Mouse (Mus musculus) MEL (cell line): ENCODE results near the gene Pacs1. TPM values are rescaled to one million over a fixed set of nuclear protein-coding genes. Genes with fewer than 3 reads are reported as not detected.

Experiments
- DNase-seq: peaks from one replicate; pipeline ENCODE4 v3.0.0; 2011; ENCODE audit warnings: low read depth, low spot score
- H3K27ac ChIP-seq: 2 replicates; pipeline ENCODE4 v1.5.1; 2012; ENCODE audit warnings: low read depth, mild to moderate bottlenecking, control low read depth, low read length, moderate library complexity; ENCODE audit not compliant: control insufficient read depth
- H3K27me3 ChIP-seq, 2 experiments: fragments of 150-350 bp in 1 of 2; sonication (generic) in 1 of 2; 2 replicates each; pipeline ENCODE4 v1.6.1; 2012; ENCODE audit warnings: low read length in 2 of 2, mild to moderate bottlenecking in 2 of 2, improper control_type of control experiment in 1 of 2, moderate library complexity in 1 of 2; ENCODE audit not compliant: insufficient read depth in 2 of 2, control insufficient read depth in 1 of 2
- H3K36me3 ChIP-seq, 2 experiments: 2 replicates each; pipeline ENCODE4 v1.6.1; 2012 to 2014; ENCODE audit warnings: low read length in 2 of 2, improper control_type of control experiment in 1 of 2, inconsistent platforms in 1 of 2, mild to moderate bottlenecking in 1 of 2; ENCODE audit not compliant: insufficient read depth in 2 of 2, control insufficient read depth in 1 of 2
- H3K4me1 ChIP-seq, 2 experiments: fragments of 150-350 bp in 1 of 2; sonication (generic) in 1 of 2; 2 replicates each; pipeline ENCODE4 v1.6.1; 2012; ENCODE audit warnings: low read length in 2 of 2, improper control_type of control experiment in 1 of 2, mild to moderate bottlenecking in 1 of 2; ENCODE audit not compliant: insufficient read depth in 2 of 2, control insufficient read depth in 1 of 2
- H3K4me3 ChIP-seq, 2 experiments: fragments of 150-350 bp in 1 of 2; sonication (generic) in 1 of 2; 2 replicates each; pipeline ENCODE4 v1.5.1; 2012; ENCODE audit warnings: low read depth in 2 of 2, low read length in 2 of 2, mild to moderate bottlenecking in 2 of 2, moderate library complexity in 2 of 2, control low read depth in 1 of 2, improper control_type of control experiment in 1 of 2; ENCODE audit not compliant: control insufficient read depth in 1 of 2, insufficient read depth in 1 of 2
- H3K79me2 ChIP-seq: 2 replicates; pipeline ENCODE4 v1.6.1; 2012; ENCODE audit warnings: mild to moderate bottlenecking, low read length, moderate library complexity; ENCODE audit not compliant: control insufficient read depth, poor library complexity, insufficient read depth
- H3K9ac ChIP-seq: 2 replicates; pipeline ENCODE4 v1.6.1; 2012; ENCODE audit warnings: low read depth, mild to moderate bottlenecking, control low read depth, low read length, moderate library complexity; ENCODE audit not compliant: control insufficient read depth, poor library complexity, severe bottlenecking
- H3K9me3 ChIP-seq: fragments of 150-350 bp; sonication (generic); replicated peaks from 2 replicates; pipeline ENCODE4 v1.6.1; 2012; ENCODE audit warnings: mild to moderate bottlenecking, low read length, improper control_type of control experiment, moderate library complexity; ENCODE audit not compliant: insufficient read depth
- BHLHE40 ChIP-seq: IDR thresholded peaks from 2 replicates; pipeline ENCODE4 v1.6.1; 2012; ENCODE audit warnings: low read depth, mild to moderate bottlenecking, inconsistent platforms, low read length, improper control_type of control experiment, borderline replicate concordance
- CTCF ChIP-seq, 3 experiments: IDR thresholded peaks in 2 of 3; conservative IDR thresholded peaks in 1 of 3; 2 replicates each; pipeline ENCODE4 v1.5.1; 2011 to 2012; ENCODE audit warnings: low read length in 3 of 3, low read depth in 2 of 3, mild to moderate bottlenecking in 2 of 3, improper control_type of control experiment in 1 of 3, inconsistent platforms in 1 of 3, mixed read lengths in 1 of 3, moderate library complexity in 1 of 3; ENCODE audit not compliant: control insufficient read depth in 1 of 3, insufficient read depth in 1 of 3, poor library complexity in 1 of 3, severe bottlenecking in 1 of 3
- EP300 ChIP-seq, 2 experiments: IDR thresholded peaks; 2 replicates each; pipeline ENCODE4 v1.6.1; 2011; ENCODE audit warnings: improper control_type of control experiment in 2 of 2, low read length in 2 of 2, low read depth in 1 of 2, mild to moderate bottlenecking in 1 of 2
- GABPA ChIP-seq: IDR thresholded peaks from 2 replicates; pipeline ENCODE4 v1.6.1; 2012; ENCODE audit warnings: low read depth, mild to moderate bottlenecking, inconsistent platforms, low read length, improper control_type of control experiment, moderate library complexity
- HCFC1 ChIP-seq: IDR thresholded peaks from 2 replicates; pipeline ENCODE4 v1.6.1; 2012; ENCODE audit warnings: low read depth, mild to moderate bottlenecking, inconsistent platforms, low read length, improper control_type of control experiment, moderate library complexity
- JUND ChIP-seq: IDR thresholded peaks from 2 replicates; pipeline ENCODE4 v1.6.1; 2011; ENCODE audit warnings: low read depth, mild to moderate bottlenecking, improper control_type of control experiment, low read length
- MAFK ChIP-seq: IDR thresholded peaks from 2 replicates; pipeline ENCODE4 v1.6.1; 2011; ENCODE audit warnings: low read depth, mild to moderate bottlenecking, low read length, improper control_type of control experiment, borderline replicate concordance
- MAZ ChIP-seq: IDR thresholded peaks from 2 replicates; pipeline ENCODE4 v1.6.1; 2012; ENCODE audit warnings: low read depth, mild to moderate bottlenecking, inconsistent platforms, low read length, improper control_type of control experiment
- MEF2A ChIP-seq: IDR thresholded peaks from 2 replicates; pipeline ENCODE4 v1.6.1; 2014; ENCODE audit warnings: low read depth, mild to moderate bottlenecking, inconsistent platforms, low read length, improper control_type of control experiment; ENCODE audit not compliant: poor library complexity, insufficient replicate concordance, severe bottlenecking; ENCODE audit errors: extremely low read depth
- MXI1 ChIP-seq: IDR thresholded peaks from 2 replicates; pipeline ENCODE4 v1.6.1; 2011; ENCODE audit warnings: mild to moderate bottlenecking, low read depth, low read length, improper control_type of control experiment
- MYB ChIP-seq: IDR thresholded peaks from 2 replicates; pipeline ENCODE4 v1.6.1; 2011; ENCODE audit warnings: mild to moderate bottlenecking, low read depth, low read length, improper control_type of control experiment
- NELFE ChIP-seq: IDR thresholded peaks from 2 replicates; pipeline ENCODE4 v1.6.1; 2011; ENCODE audit warnings: low read depth, low read length, improper control_type of control experiment
- NRF1 ChIP-seq: IDR thresholded peaks from 2 replicates; pipeline ENCODE4 v1.6.1; 2014; ENCODE audit warnings: low read depth, mild to moderate bottlenecking, inconsistent platforms, low read length, improper control_type of control experiment, moderate library complexity; ENCODE audit not compliant: poor library complexity, insufficient read depth, severe bottlenecking
- POLR2AphosphoS2 ChIP-seq: IDR thresholded peaks from 2 replicates; pipeline ENCODE4 v1.6.1; 2011; ENCODE audit warnings: low read length, improper control_type of control experiment
- POLR2AphosphoS5 ChIP-seq: IDR thresholded peaks from 2 replicates; pipeline ENCODE4 v1.6.1; 2012; ENCODE audit warnings: low read depth, borderline replicate concordance, mild to moderate bottlenecking, inconsistent platforms, low read length, moderate library complexity, mixed read lengths
- RAD21 ChIP-seq: IDR thresholded peaks from 2 replicates; pipeline ENCODE4 v1.6.1; 2011; ENCODE audit warnings: mild to moderate bottlenecking, low read depth, low read length, improper control_type of control experiment
- SIN3A ChIP-seq: IDR thresholded peaks from 2 replicates; pipeline ENCODE4 v1.6.1; 2012; ENCODE audit warnings: low read length, improper control_type of control experiment, inconsistent platforms
- SMC3 ChIP-seq: IDR thresholded peaks from 2 replicates; pipeline ENCODE4 v1.6.1; 2011; ENCODE audit warnings: low read depth, low read length, improper control_type of control experiment
- TCF12 ChIP-seq: IDR thresholded peaks from 2 replicates; pipeline ENCODE4 v1.6.1; 2014; ENCODE audit warnings: low read depth, mild to moderate bottlenecking, inconsistent platforms, low read length, improper control_type of control experiment, moderate library complexity
- USF2 ChIP-seq, 2 experiments: IDR thresholded peaks; 2 replicates each; pipeline ENCODE4 v1.6.1; 2011 to 2012; ENCODE audit warnings: improper control_type of control experiment in 2 of 2, low read length in 2 of 2, borderline replicate concordance in 1 of 2, inconsistent platforms in 1 of 2, low read depth in 1 of 2, mild to moderate bottlenecking in 1 of 2; ENCODE audit not compliant: insufficient read depth in 1 of 2
- polyA plus RNA-seq, 2 experiments: library from polyadenylated mRNA; stranded (reverse) in 1 of 2; unstranded in 1 of 2; fragments of >175 nt in 1 of 2; fragments of >200 nt in 1 of 2; gene quantifications; 2 replicates each; pipeline versions ENCODE4 v1.2.1 to v1.2.4; 2012; ENCODE audit warnings: low replicate concordance in 2 of 2, low read depth in 1 of 2; ENCODE audit not compliant: insufficient read length in 2 of 2, insufficient read depth in 1 of 2, missing spikeins in 1 of 2
- total RNA-seq: library from RNA; depleted of rRNA; stranded (reverse); fragments of 300-350 nt; gene quantifications from 2 replicates; pipeline ENCODE4 v1.2.3, GENCODE M21; 2012

Gene Pacs1
- total and polyA plus RNA-seq, 3 experiments = 5.7 to 19.9 TPM; not detected in 1

- peak within 1 kb of the TSS in 1 of 2 experiments; percentile 15; a peak in 2 of 4 replicates for H3K4me3 ChIP-seq
- H3K4me1 ChIP-seq = peaks cover 0 to 11% of the 10 kb centered on the region in 2 experiments; a peak in 1 of 4 replicates
- peaks cover 5 to 18% of the 10 kb centered on the region in 2 experiments for H3K27me3 ChIP-seq
- peaks cover 3% of the 10 kb centered on the region; the same call in 1 of the 2 replicates for H3K79me2 ChIP-seq
- no peaks in the 10 kb centered on the region for H3K9me3 ChIP-seq
- DNase-seq = no peak
- TF ChIP-seq EP300 (IDR thresholded peaks at IDR 0.05; ENCODE audit: low read depth in 1 of 2, low read length in 2 of 2) = no peak
- TF ChIP-seq SMC3 = no peak
- no peak for TF ChIP-seq NELFE
- TF ChIP-seq GABPA = no peak
- no peak for TF ChIP-seq MAFK
- TF ChIP-seq JUND = no peak
- no peak for TF ChIP-seq MAZ
- no peak for TF ChIP-seq SIN3A
- H3K27ac ChIP-seq = no peak within 1 kb of the TSS
- H3K36me3 ChIP-seq = no peaks in the 10 kb centered on the region; a peak in 1 of 4 replicates
- peak within 1 kb of the TSS; percentile 26; the same call in 1 of the 2 replicates for H3K9ac ChIP-seq
Measured at GRCm38 (mm10) chr19:5085145-5085863, 187.6 kb downstream of the Pacs1 start, which contains the start of gene Tmem151a. Gene Tmem151a, minus strand, starts transcription at chr19:5085531.

- Histone ChIP-seq H3K27me3 (peaks cover 5 to 20% of the 10 kb centered on the region in 2 experiments), H3K36me3 (no peaks in the 10 kb centered on the region; a peak in 1 of 4 replicates), H3K79me2 (peaks cover 3% of the 10 kb centered on the region; the same call in 1 of the 2 replicates), H3K4me3 (peak overlapping the region in 1 of 2 experiments; percentile 15; a peak in 2 of 4 replicates), H3K9me3 (no peaks in the 10 kb centered on the region), H3K4me1 (peaks cover 0 to 11% of the 10 kb centered on the region in 2 experiments; a peak in 1 of 4 replicates), H3K27ac (no peak overlapping the region), H3K9ac (no peak overlapping the region)
- TF ChIP-seq GABPA = no peak
- no peak for TF ChIP-seq MEF2A
- no peak for TF ChIP-seq POLR2AphosphoS5
- DNase-seq = no peak
Measured at GRCm38 (mm10) chr19:5084834-5085144, 188.1 kb downstream of the Pacs1 start.

- no peak for DNase-seq
- peaks cover 3% of the 10 kb centered on the region; the same call in 1 of the 2 replicates for H3K79me2 ChIP-seq
- H3K9me3 ChIP-seq = no peaks in the 10 kb centered on the region
- H3K4me1 ChIP-seq = peaks cover 0 to 10% of the 10 kb centered on the region in 2 experiments; a peak in 1 of 4 replicates
- no peak overlapping the region for H3K4me3 ChIP-seq
- H3K27me3 ChIP-seq = peaks cover 5 to 20% of the 10 kb centered on the region in 2 experiments
- H3K27ac ChIP-seq = no peak overlapping the region
- no peak overlapping the region for H3K9ac ChIP-seq
- no peaks in the 10 kb centered on the region; a peak in 1 of 4 replicates for H3K36me3 ChIP-seq
- no peak for TF ChIP-seq RAD21
- TF ChIP-seq MXI1 = no peak
- no peak for TF ChIP-seq BHLHE40
- TF ChIP-seq CTCF (IDR thresholded peaks at IDR 0.05 in 2 of 3, conservative IDR thresholded peaks at IDR 0.05 in 1 of 3; ENCODE audit: control insufficient read depth in 1 of 3, insufficient read depth in 1 of 3, low read depth in 2 of 3, low read length in 3 of 3, poor library complexity in 1 of 3, severe bottlenecking in 1 of 3) = no peak
- TF ChIP-seq MEF2A = no peak
- TF ChIP-seq USF2 (IDR thresholded peaks at IDR 0.05; ENCODE audit: borderline replicate concordance in 1 of 2, insufficient read depth in 1 of 2, low read depth in 1 of 2, low read length in 2 of 2) = no peak
- no peak for TF ChIP-seq HCFC1
- TF ChIP-seq EP300 (IDR thresholded peaks at IDR 0.05; ENCODE audit: low read depth in 1 of 2, low read length in 2 of 2) = no peak
- no peak for TF ChIP-seq MYB
- no peak for TF ChIP-seq MAFK
- no peak for TF ChIP-seq MAZ
- no peak for TF ChIP-seq NRF1
- no peak for TF ChIP-seq POLR2AphosphoS2
- no peak for TF ChIP-seq GABPA
- TF ChIP-seq TCF12 = no peak
Measured at GRCm38 (mm10) chr19:5083961-5084833, 188.7 kb downstream of the Pacs1 start.
